ENCODE assay signal across 27 mouse cellular contexts in the genomic region with DNA sequence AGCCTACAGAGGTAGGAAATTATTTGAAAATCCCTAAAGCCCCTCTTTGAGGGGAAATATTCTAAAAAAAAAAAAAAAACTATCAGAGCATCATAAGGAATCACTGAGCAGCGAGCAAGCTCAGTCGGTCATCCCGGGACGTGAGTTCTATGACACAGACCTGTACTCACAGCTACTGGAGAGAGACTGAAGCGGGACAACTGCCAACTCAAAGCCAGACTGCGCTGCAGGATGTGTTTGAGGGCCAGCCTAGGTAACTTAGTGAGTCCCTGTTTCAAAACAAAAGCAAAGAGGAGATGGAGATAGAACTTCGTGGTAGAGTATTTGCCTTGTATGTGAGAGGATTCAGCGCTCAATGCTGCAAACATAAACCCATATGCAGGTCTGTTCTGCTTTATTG.
DNase-seq lines count a peak whose midpoint lies in the region; ATAC-seq and TF ChIP-seq lines count a peak whose summit lies in the region.
"Had no signal": no experiment of that assay in that cellular context is flagged by ENCODE, and none has a peak within 500 bp of the region (broad histone marks: within the 10 kb centered on the region; RNA-seq: fewer than 3 reads in every experiment).

No protein-coding gene starts in this region.

- TF ChIP-seq POLR2A in cerebellum, adult 2 months (IDR thresholded peaks at IDR 0.05; ENCODE audit: borderline replicate concordance, insufficient read depth, low read length): no peak

- H3K4me1 ChIP-seq in cerebellum, adult 2 months (ENCODE audit: control insufficient read depth, insufficient read depth, low read length): peaks cover 9% of the 10 kb centered on the region; the same call in 1 of the 2 replicates
- H3K4me1 ChIP-seq: embryonic facial prominence, embryonic 15.5 days; heart, embryonic 10.5 days; heart, embryonic 13.5 days had no signal

- no peak for DNase-seq in cerebellum, postnatal 4 days (ENCODE audit: low spot score in 2 of 2)
- DNase-seq in cerebellum, adult 2 months: peak; percentile 66 to 81
- DNase-seq in cerebellum, adult 9-11 months: peak; percentile 78
- DNase-seq in cerebellum, postnatal 36 days: peak; percentile 60 to 66
- DNase-seq in urinary bladder, postnatal 4 days (ENCODE audit: low spot score in 2 of 2): no peak
- no peak for DNase-seq in spleen, adult 18-20 months
- DNase-seq in heart, adult 9 months (ENCODE audit: low spot score in 2 of 2): no peak
- DNase-seq: adrenal gland, postnatal 10 days; adrenal gland, postnatal 36 days; forebrain, postnatal 0 days; gastrocnemius, postnatal 25 days; heart, adult 18-20 months; heart, postnatal 14 days; heart, postnatal 4 days; kidney, adult 18-20 months had no signal

- 25% methylated on average over 8 of the region's 8 CpGs for WGBS in cerebellum, adult 2 months

- H3K27ac ChIP-seq in cerebellum, adult 2 months (ENCODE audit: insufficient read depth, low read length): no peak overlapping the region
- H3K27ac ChIP-seq: embryonic facial prominence, embryonic 12.5 days; embryonic facial prominence, embryonic 15.5 days; heart, embryonic 10.5 days; heart, embryonic 13.5 days; hindbrain, embryonic 14.5 days; hindbrain, postnatal 0 days had no signal

- H3K4me3 ChIP-seq in cerebellum, adult 2 months (replicated peaks; ENCODE audit: insufficient read depth, low read depth, low read length): no peak overlapping the region
- H3K4me3 ChIP-seq: embryonic facial prominence, embryonic 12.5 days; embryonic facial prominence, embryonic 15.5 days; heart, embryonic 10.5 days; heart, embryonic 13.5 days had no signal

- no peaks in the 10 kb centered on the region for H3K27me3 ChIP-seq in cerebellum, adult 2 months (ENCODE audit: control insufficient read depth, insufficient read depth, low read length)
- H3K27me3 ChIP-seq: CH12.LX; embryonic facial prominence, embryonic 12.5 days; embryonic facial prominence, embryonic 15.5 days; heart, embryonic 13.5 days; Patski had no signal

- ATAC-seq in cerebellum, adult (ENCODE audit: insufficient number of reproducible peaks, low FRiP score, low TSS enrichment): peak; percentile 83
- ATAC-seq: forebrain, embryonic 14.5 days; forebrain, postnatal 0 days; hindbrain, postnatal 0 days; inflammation-experienced regulatory T-cells, adult 6 months; intestine, embryonic 16.5 days; Patski had no signal

- no peak for TF ChIP-seq CTCF in cerebellum, adult 2 months (IDR thresholded peaks at IDR 0.05; ENCODE audit: borderline replicate concordance, insufficient read depth, low read depth, low read length)

Comparison
In these comparisons a context has a peak if more than half of its experiments do, and no peak if none do; other contexts are left out.
1. DNase-seq: peak in cerebellum, adult 2 months (2 of 2), cerebellum, adult 9-11 months (single experiment) and cerebellum, postnatal 36 days (2 of 2); none in cerebellum, postnatal 4 days (0 of 2), urinary bladder, postnatal 4 days (0 of 2), spleen, adult 18-20 months (0 of 2) and heart, adult 9 months (0 of 2).